In the genomic region with DNA sequence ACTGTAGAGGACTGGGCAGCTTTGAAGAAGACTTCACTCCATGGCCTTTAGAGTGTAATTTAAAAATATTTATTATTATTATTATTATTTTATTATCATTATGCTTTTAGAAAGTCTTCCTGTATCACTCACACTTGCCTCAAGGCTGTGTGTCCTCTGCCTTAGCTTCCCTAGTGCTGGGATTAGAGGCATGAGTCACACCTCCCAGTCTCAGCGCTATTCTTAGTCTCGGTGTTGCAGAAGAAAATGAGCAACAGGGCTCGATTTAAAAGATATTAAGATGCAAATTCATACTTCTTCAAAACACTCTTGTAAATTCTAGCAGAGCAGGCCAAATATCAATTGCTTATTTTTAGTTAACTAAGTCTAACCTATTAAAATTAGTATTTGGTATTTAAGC, we compare ENCODE assay signal across 25 mouse cellular contexts.
"Had no signal": no experiment of that assay in that cellular context is flagged by ENCODE, and none has a peak within 500 bp of the region (broad histone marks: within the 10 kb centered on the region; RNA-seq: fewer than 3 reads in every experiment).

No protein-coding gene starts in this region.

- H3K4me1 ChIP-seq: kidney, embryonic 15.5 days; limb, embryonic 12.5 days; limb, embryonic 15.5 days; megakaryocyte, embryonic 14.5 days; midbrain, embryonic 10.5 days; midbrain, embryonic 13.5 days; neural tube, embryonic 13.5 days had no signal

- ATAC-seq: liver, postnatal 0 days; lung, postnatal 0 days; midbrain, embryonic 13.5 days; midbrain, embryonic 16.5 days had no signal

- H3K27me3 ChIP-seq: kidney, embryonic 15.5 days; limb, embryonic 12.5 days; limb, embryonic 15.5 days; midbrain, embryonic 13.5 days; neural tube, embryonic 13.5 days had no signal

- H3K9me3 ChIP-seq: kidney, embryonic 15.5 days; limb, embryonic 12.5 days; limb, embryonic 15.5 days; megakaryocyte, embryonic 14.5 days; midbrain, embryonic 10.5 days; midbrain, embryonic 13.5 days; neural tube, embryonic 13.5 days had no signal

- H3K27ac ChIP-seq: kidney, embryonic 15.5 days; left cerebral cortex, adult 2 months; limb, embryonic 12.5 days; limb, embryonic 15.5 days; liver, embryonic 14.5 days; midbrain, embryonic 10.5 days; midbrain, embryonic 13.5 days; neural tube, embryonic 13.5 days; stomach, postnatal 0 days had no signal

- H3K36me3 ChIP-seq: kidney, embryonic 15.5 days; limb, embryonic 12.5 days; limb, embryonic 15.5 days; midbrain, embryonic 10.5 days; midbrain, embryonic 13.5 days; neural tube, embryonic 13.5 days had no signal

- DNase-seq: kidney, postnatal 10 days; kidney, postnatal 36 days; layer of hippocampus, postnatal 36 days; left cerebral cortex, postnatal 4 days; liver, postnatal 0 days; lung, embryonic 14.5 days; retina, postnatal 1 day; right cerebral cortex, postnatal 4 days; thymus, adult 2 months; thymus, postnatal 14 days; thymus, postnatal 4 days had no signal

- H3K4me3 ChIP-seq: kidney, embryonic 15.5 days; left cerebral cortex, adult 2 months; limb, embryonic 12.5 days; limb, embryonic 15.5 days; megakaryocyte, embryonic 14.5 days; midbrain, embryonic 10.5 days; midbrain, embryonic 13.5 days; myocyte; neural tube, embryonic 13.5 days had no signal

- H3K4me2 ChIP-seq: kidney, embryonic 15.5 days; limb, embryonic 12.5 days; limb, embryonic 15.5 days; liver, embryonic 11.5 days; lung, embryonic 14.5 days; midbrain, embryonic 13.5 days; neural tube, embryonic 13.5 days had no signal

- H3K9ac ChIP-seq: kidney, embryonic 15.5 days; limb, embryonic 12.5 days; limb, embryonic 15.5 days; liver, embryonic 14.5 days; liver, postnatal 0 days; lung, embryonic 14.5 days; midbrain, embryonic 13.5 days; neural tube, embryonic 13.5 days had no signal
